Mouse (Mus musculus): ENCODE measurements at regions not wholly inside any gene's neighbourhood (a gene's known extent, or its start where the extent isn't known, plus 50 kb on each side); places are given as distances from the start of the nearest gene placed in this dataset.
"Not testable (repeated sequence)": the region's sequence is repeated elsewhere in the genome, so short reads cannot be mapped to it uniquely, and the experiment has no call there.

DNA sequence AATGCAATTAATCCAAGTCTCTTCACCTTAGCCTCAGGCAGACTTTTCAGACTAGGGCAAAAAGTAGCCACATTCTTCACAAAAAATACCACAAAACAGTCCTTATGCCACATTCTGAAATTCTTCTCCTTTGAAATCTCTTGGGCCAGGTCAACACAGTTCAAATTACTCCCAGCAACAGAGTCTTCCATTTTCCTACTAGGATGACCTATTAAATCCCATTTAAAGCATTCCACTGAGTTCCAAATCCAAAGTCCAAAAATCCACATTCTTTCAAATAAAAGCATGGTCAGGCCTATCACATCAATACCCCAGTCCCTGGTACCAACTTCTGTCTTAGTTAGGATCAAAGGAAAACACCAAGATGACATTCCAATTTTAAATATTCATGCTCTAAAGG is 721.4 kb downstream of the Rapgef2 start:
- TF ChIP-seq CTCF, EP300 (IDR thresholded peaks at IDR 0.05; ENCODE audit: low read depth): not testable (repeated sequence)
